Mouse (Mus musculus): Measurements from ENCODE around the gene Prss23. TPM values are rescaled to one million over a fixed set of nuclear protein-coding genes. Genes with fewer than 3 reads are reported as not detected.

The Prss23 gene
- polyA plus RNA-seq (2012; rRNA removed): 10.9 and 13.6 TPM in 2 replicates

DNA sequence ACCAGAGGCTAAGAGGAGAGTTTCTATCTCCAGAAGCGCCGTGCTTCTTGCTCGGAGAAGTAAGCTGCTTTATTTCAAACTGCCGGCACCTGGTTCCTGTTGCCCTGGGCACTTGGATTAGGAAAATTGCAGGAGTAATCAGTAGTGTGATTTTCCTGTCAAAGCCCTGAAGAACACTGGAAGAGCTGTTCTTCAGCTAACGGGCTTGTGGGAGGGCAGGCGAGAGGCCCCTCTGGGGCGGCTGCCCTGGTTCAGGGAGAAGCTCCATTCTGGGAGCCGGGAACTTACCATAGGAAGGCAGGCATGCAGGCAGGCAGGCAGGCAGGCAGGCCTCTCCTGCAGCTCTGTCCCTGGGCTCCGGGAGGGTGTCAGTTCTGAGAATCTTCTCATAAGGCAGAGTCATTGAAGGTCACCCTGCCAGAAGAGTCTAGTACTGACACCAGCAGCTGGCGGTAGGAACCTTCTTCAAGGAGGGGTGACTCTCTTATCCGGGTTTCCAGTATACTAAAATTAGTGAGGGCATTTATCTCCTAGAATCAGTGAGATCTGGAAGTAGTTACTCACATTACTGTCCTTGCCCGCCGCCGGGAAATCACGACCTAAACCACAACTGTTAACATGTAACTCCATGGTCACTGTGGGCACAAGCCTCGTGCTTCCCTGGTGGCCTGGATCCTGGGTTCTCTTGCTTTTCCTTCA lies at the start of gene Prss23:
Gene Prss23 (minus strand): TSS at position 457 of the 699 bp plus-strand sequence.
- no peak for TF ChIP-seq CTCF (IDR thresholded peaks at IDR 0.05; ENCODE audit: borderline replicate concordance, insufficient read depth, low read depth, low read length)
- no peak for TF ChIP-seq POLR2A (IDR thresholded peaks at IDR 0.05; ENCODE audit: borderline replicate concordance, insufficient read depth, low read length)
- Histone ChIP-seq H3K4me1 (ENCODE audit: control insufficient read depth, insufficient read depth, low read length) (no peaks in the 10 kb centered on the region), H3K27me3 (ENCODE audit: control insufficient read depth, insufficient read depth, low read length) (no peaks in the 10 kb centered on the region), H3K27ac (ENCODE audit: insufficient read depth, low read length) (no peak within 1 kb of the TSS), H3K4me3 (replicated peaks; ENCODE audit: insufficient read depth, low read depth, low read length) (no peak within 1 kb of the TSS)
- no peak for DNase-seq
- 83% methylated on average over 16 of the region's 16 CpGs for WGBS

DNA sequence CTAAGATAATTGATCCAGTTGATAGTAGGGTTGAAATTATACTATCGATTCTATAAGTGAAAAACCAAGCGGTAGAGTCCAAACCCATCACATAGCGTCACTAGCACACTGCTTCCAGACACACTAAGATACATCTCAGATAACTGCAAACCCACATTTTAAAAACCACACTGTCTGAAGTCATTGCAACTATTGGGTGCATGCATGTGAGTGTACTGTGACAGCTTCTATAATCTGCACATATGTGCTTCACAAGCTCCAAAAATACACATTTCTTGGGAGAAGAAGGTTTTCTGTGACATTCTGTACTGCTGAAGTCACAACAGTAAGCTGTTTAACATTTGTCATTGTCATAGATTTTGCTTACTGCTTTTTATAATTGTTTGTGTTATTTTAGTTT lies 49.1 kb upstream of the Prss23 start:
- Histone ChIP-seq H3K4me1 (ENCODE audit: control insufficient read depth, insufficient read depth, low read length) (no peaks in the 10 kb centered on the region), H3K27me3 (ENCODE audit: control insufficient read depth, insufficient read depth, low read length) (no peaks in the 10 kb centered on the region), H3K4me3 (replicated peaks; ENCODE audit: insufficient read depth, low read depth, low read length) (no peak overlapping the region), H3K27ac (ENCODE audit: insufficient read depth, low read length) (no peak overlapping the region)
- 99% methylated on average over 3 of the region's 3 CpGs for WGBS
- TF ChIP-seq CTCF (IDR thresholded peaks at IDR 0.05; ENCODE audit: borderline replicate concordance, insufficient read depth, low read depth, low read length) (no peak), POLR2A (IDR thresholded peaks at IDR 0.05; ENCODE audit: borderline replicate concordance, insufficient read depth, low read length) (no peak)
- DNase-seq: no peak

DNA sequence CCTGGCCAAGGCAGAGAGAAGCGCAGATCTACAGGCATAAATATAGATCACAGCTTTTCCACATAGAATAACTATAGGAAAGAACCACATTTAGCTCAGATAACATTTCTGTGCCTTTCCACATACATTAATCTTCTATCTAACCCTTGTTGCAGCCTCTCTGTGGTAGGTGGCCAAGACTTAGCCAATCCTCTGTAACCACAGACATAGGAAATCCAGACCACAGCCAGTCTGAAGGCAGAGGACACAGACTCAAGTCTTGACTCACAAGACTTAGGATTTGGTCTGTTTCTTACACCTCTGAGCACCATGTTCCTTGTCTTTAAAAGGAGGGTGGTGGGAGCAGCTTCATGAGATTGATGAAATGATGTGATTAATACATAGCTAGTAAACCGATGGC lies 37.6 kb upstream of the Prss23 start:
- no peak for DNase-seq
- H3K27me3 ChIP-seq (ENCODE audit: control insufficient read depth, insufficient read depth, low read length): no peaks in the 10 kb centered on the region
- H3K4me3 ChIP-seq (replicated peaks; ENCODE audit: insufficient read depth, low read depth, low read length): no peak overlapping the region
- H3K4me1 ChIP-seq (ENCODE audit: control insufficient read depth, insufficient read depth, low read length): no peaks in the 10 kb centered on the region
- no peak overlapping the region for H3K27ac ChIP-seq (ENCODE audit: insufficient read depth, low read length)
- TF ChIP-seq CTCF (IDR thresholded peaks at IDR 0.05; ENCODE audit: borderline replicate concordance, insufficient read depth, low read depth, low read length): no peak
- no peak for TF ChIP-seq POLR2A (IDR thresholded peaks at IDR 0.05; ENCODE audit: borderline replicate concordance, insufficient read depth, low read length)
- 97% methylated on average over 2 of the region's 2 CpGs for WGBS

DNA sequence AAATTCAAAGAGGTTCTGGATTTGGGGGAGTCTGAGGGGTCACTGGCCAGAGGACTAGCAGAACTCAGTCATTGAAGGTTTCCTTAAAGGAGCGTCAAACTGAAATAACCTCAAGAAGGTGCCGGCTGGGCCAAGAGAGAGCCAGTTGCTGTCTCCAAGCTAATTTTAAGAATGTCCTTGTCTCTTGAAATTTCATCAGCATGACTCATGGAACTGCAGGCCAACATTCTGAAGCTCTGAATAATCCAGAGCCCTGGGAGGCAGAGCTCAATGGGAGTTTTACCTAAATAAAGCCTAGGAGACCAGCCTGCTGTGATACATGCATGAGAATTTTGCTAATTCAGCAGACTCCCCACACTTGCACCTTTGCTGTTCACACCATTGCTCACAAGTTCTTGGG lies 36.5 kb upstream of the Prss23 start:
- DNase-seq: no peak
- no peak overlapping the region for H3K4me3 ChIP-seq (replicated peaks; ENCODE audit: insufficient read depth, low read depth, low read length)
- H3K27me3 ChIP-seq (ENCODE audit: control insufficient read depth, insufficient read depth, low read length): no peaks in the 10 kb centered on the region
- 74% methylated on average over 2 of the region's 2 CpGs for WGBS
- H3K4me1 ChIP-seq (ENCODE audit: control insufficient read depth, insufficient read depth, low read length): no peaks in the 10 kb centered on the region
- H3K27ac ChIP-seq (ENCODE audit: insufficient read depth, low read length): no peak overlapping the region
- no peak for TF ChIP-seq CTCF (IDR thresholded peaks at IDR 0.05; ENCODE audit: borderline replicate concordance, insufficient read depth, low read depth, low read length)

DNA sequence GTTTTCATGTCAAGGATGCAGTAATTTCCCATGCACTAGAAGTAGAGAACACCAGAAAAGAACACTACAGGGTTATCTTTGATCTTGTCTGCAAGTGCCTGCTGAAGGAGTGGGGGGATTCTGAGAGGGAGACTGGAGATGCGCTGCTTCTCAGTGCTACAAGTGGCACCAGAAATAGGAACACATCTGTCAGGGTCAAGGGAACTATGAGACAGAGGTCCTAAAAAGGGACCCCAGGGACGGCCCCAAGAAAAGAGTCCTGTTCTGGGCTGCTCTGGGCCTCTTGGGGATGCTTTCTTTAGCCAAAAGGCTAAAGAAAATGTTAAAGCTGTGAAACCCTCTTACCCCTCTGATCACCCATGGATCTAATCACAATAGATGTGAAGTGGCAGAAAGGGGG lies 35.2 kb upstream of the Prss23 start:
- DNase-seq: no peak
- no peak overlapping the region for H3K27ac ChIP-seq (ENCODE audit: insufficient read depth, low read length)
- TF ChIP-seq POLR2A (IDR thresholded peaks at IDR 0.05; ENCODE audit: borderline replicate concordance, insufficient read depth, low read length) (no peak), CTCF (IDR thresholded peaks at IDR 0.05; ENCODE audit: borderline replicate concordance, insufficient read depth, low read depth, low read length) (no peak)

DNA sequence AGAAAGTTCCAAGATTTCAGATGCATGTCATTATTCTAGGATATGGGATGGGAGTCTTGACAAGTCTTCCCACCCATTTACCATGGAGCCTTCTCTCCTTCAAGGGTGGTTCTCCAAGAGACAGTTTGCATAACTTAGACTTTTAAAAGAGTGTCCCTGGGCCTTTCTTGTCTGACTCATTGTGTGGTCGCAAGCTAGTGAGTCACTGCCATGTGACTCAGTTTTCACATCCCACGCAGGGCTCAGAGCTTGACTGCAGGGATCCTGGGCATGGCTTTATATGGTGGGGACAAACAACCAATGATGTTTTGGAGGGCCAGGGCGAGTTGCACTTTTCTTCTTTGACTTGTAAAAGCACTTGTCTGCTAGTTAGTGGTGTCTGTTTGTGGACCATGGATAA lies 34.0 kb upstream of the Prss23 start:
- Histone ChIP-seq H3K27ac (ENCODE audit: insufficient read depth, low read length) (no peak overlapping the region), H3K27me3 (ENCODE audit: control insufficient read depth, insufficient read depth, low read length) (no peaks in the 10 kb centered on the region), H3K4me1 (ENCODE audit: control insufficient read depth, insufficient read depth, low read length) (peaks cover 6% of the 10 kb centered on the region), H3K4me3 (replicated peaks; ENCODE audit: insufficient read depth, low read depth, low read length) (no peak overlapping the region)
- WGBS: 78% methylated on average over 3 of the region's 3 CpGs
- no peak for DNase-seq
- TF ChIP-seq CTCF (IDR thresholded peaks at IDR 0.05; ENCODE audit: borderline replicate concordance, insufficient read depth, low read depth, low read length) (no peak), POLR2A (IDR thresholded peaks at IDR 0.05; ENCODE audit: borderline replicate concordance, insufficient read depth, low read length) (no peak)

More for the DNA sequence above, 35.2 kb upstream of the Prss23 start:
- WGBS: 89% methylated on average over 2 of the region's 2 CpGs
- Histone ChIP-seq H3K27me3 (ENCODE audit: control insufficient read depth, insufficient read depth, low read length) (no peaks in the 10 kb centered on the region), H3K4me1 (ENCODE audit: control insufficient read depth, insufficient read depth, low read length) (peaks cover 1% of the 10 kb centered on the region), H3K4me3 (replicated peaks; ENCODE audit: insufficient read depth, low read depth, low read length) (no peak overlapping the region)

DNA sequence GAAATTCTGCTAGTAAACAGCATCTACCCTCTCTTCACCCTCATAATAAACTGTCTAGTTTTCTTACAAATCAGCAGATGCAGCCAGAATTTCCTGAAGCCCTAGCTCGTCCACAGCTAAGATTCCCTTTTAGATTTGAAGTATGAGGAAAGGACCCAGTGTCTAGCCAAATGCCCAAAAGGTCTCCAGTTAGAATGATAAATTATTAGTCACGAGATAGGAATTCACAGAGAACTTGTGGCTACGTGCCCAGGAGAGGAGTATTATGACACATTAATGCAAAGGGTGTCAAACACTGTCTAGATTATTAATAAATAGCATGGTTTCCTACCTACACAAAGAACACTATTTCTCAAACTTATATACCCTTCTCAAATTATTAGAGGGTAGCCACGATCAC lies 32.6 kb upstream of the Prss23 start:
- WGBS: 88% methylated on average over 4 of the region's 4 CpGs
- no peak for DNase-seq
- no peak overlapping the region for H3K27ac ChIP-seq (ENCODE audit: insufficient read depth, low read length)
- TF ChIP-seq CTCF (IDR thresholded peaks at IDR 0.05; ENCODE audit: borderline replicate concordance, insufficient read depth, low read depth, low read length): no peak
- TF ChIP-seq POLR2A (IDR thresholded peaks at IDR 0.05; ENCODE audit: borderline replicate concordance, insufficient read depth, low read length): no peak
- no peaks in the 10 kb centered on the region for H3K27me3 ChIP-seq (ENCODE audit: control insufficient read depth, insufficient read depth, low read length)
- peaks cover 6% of the 10 kb centered on the region for H3K4me1 ChIP-seq (ENCODE audit: control insufficient read depth, insufficient read depth, low read length)
- H3K4me3 ChIP-seq (replicated peaks; ENCODE audit: insufficient read depth, low read depth, low read length): no peak overlapping the region

DNA sequence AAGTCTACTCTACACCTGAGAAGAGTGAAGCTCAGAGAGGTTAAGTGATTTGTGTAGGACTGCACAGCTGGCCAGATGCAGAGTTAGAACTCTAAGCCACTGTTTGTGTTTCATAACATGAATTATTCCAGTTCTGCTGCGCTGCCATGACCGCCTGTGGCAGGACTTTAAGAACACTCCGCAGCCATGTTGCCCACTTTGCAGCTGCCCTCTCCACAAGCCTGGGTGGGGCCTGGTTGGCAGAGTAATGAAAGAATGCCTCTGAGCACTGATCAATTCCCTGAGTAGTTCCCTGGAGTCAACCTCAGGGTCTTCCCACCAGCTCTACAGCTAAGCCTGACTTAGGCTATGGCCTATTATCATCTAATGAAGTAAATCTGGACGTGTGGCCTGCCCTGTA lies 32.1 kb upstream of the Prss23 start:
- TF ChIP-seq CTCF (IDR thresholded peaks at IDR 0.05; ENCODE audit: borderline replicate concordance, insufficient read depth, low read depth, low read length) (no peak), POLR2A (IDR thresholded peaks at IDR 0.05; ENCODE audit: borderline replicate concordance, insufficient read depth, low read length) (no peak)
- no peak overlapping the region for H3K4me3 ChIP-seq (replicated peaks; ENCODE audit: insufficient read depth, low read depth, low read length)
- no peaks in the 10 kb centered on the region for H3K27me3 ChIP-seq (ENCODE audit: control insufficient read depth, insufficient read depth, low read length)
- DNase-seq: no peak
- WGBS: 89% methylated on average over 4 of the region's 4 CpGs
- H3K27ac ChIP-seq (ENCODE audit: insufficient read depth, low read length): no peak overlapping the region
- peaks cover 6% of the 10 kb centered on the region for H3K4me1 ChIP-seq (ENCODE audit: control insufficient read depth, insufficient read depth, low read length)

All from cerebellum, adult 2 months (tissue).